Comparison of ENCODE assay signal across 14 mouse cellular contexts in genomic region chr17:44617741-44618140, GRCm38 (mm10).
DNase-seq lines count a peak whose midpoint lies in the region; ATAC-seq and TF ChIP-seq lines count a peak whose summit lies in the region.
"Had no signal": no experiment of that assay in that cellular context is flagged by ENCODE, and none has a peak within 500 bp of the region (broad histone marks: within the 10 kb centered on the region; RNA-seq: fewer than 3 reads in every experiment).

No protein-coding gene starts in this region.

- H3K36me3 ChIP-seq in lung, embryonic 16.5 days (ENCODE audit: control insufficient read depth, insufficient read depth, low read length) = no peaks in the 10 kb centered on the region
- H3K36me3 ChIP-seq in embryonic facial prominence, embryonic 13.5 days = 0 out of 2 replicates have a peak, but pooled peaks cover 7% of the 10 kb centered on the region
- no peaks in the 10 kb centered on the region for H3K36me3 ChIP-seq in neural tube, embryonic 15.5 days
- H3K36me3 ChIP-seq: midbrain, embryonic 10.5 days; neural tube, embryonic 12.5 days had no signal

- TF ChIP-seq CTCF in gastrocnemius, adult 2 months (IDR thresholded peaks at IDR 0.05) = no peak

- 19% methylated on average over 2 of the region's 2 CpGs for WGBS in lung, embryonic 16.5 days
- 26% methylated on average over 2 of the region's 2 CpGs for WGBS in embryonic facial prominence, embryonic 13.5 days
- whole genome bisulfite sequencing in neural tube, embryonic 15.5 days = 78% methylated on average over 2 of the region's 2 CpGs

- 0 out of 2 replicates have a peak overlapping the region, but pooled peaks have one; percentile 27 for H3K9ac ChIP-seq in lung, embryonic 16.5 days (ENCODE audit: low read length)
- no peak overlapping the region for H3K9ac ChIP-seq in embryonic facial prominence, embryonic 13.5 days
- no peak overlapping the region for H3K9ac ChIP-seq in neural tube, embryonic 15.5 days (replicated peaks)
- H3K9ac ChIP-seq: neural tube, embryonic 12.5 days had no signal

- H3K4me3 ChIP-seq in gastrocnemius, adult 2 months = peak overlapping the region; percentile 67
- no peak overlapping the region for H3K4me3 ChIP-seq in lung, embryonic 16.5 days (ENCODE audit: low read length)
- 0 out of 2 replicates have a peak overlapping the region, but pooled peaks have one; percentile 9 for H3K4me3 ChIP-seq in embryonic facial prominence, embryonic 13.5 days
- no peak overlapping the region for H3K4me3 ChIP-seq in neural tube, embryonic 15.5 days (replicated peaks)
- H3K4me3 ChIP-seq: erythroblast, embryonic 14.5 days; midbrain, embryonic 10.5 days; neural tube, embryonic 12.5 days had no signal

- H3K27me3 ChIP-seq in lung, embryonic 16.5 days (ENCODE audit: control insufficient read depth, insufficient read depth, low read depth, low read length) = no peaks in the 10 kb centered on the region
- peaks cover 4% of the 10 kb centered on the region; the same call in 1 of the 2 replicates for H3K27me3 ChIP-seq in embryonic facial prominence, embryonic 13.5 days
- H3K27me3 ChIP-seq in neural tube, embryonic 15.5 days (replicated peaks) = no peaks in the 10 kb centered on the region
- H3K27me3 ChIP-seq: neural tube, embryonic 12.5 days; Patski had no signal

- ATAC-seq in lung, embryonic 16.5 days (ENCODE audit: low read depth) = peak; percentile 42
- no peak for ATAC-seq in embryonic facial prominence, embryonic 13.5 days (ENCODE audit: insufficient number of reproducible peaks, insufficient read depth, low FRiP score, low TSS enrichment, low read depth)
- ATAC-seq in neural tube, embryonic 15.5 days (ENCODE audit: low FRiP score) = 0 out of 2 replicates have a peak, but pooled peaks have one; percentile 18
- ATAC-seq: Patski had no signal

- peak overlapping the region; percentile 80 for H3K27ac ChIP-seq in gastrocnemius, adult 2 months
- H3K27ac ChIP-seq in lung, embryonic 16.5 days (ENCODE audit: low read length) = peak overlapping the region; percentile 35
- peak overlapping the region; percentile 88 for H3K27ac ChIP-seq in embryonic facial prominence, embryonic 13.5 days
- H3K27ac ChIP-seq in neural tube, embryonic 15.5 days (replicated peaks) = 0 out of 2 replicates have a peak overlapping the region, but pooled peaks have one; percentile 1
- H3K27ac ChIP-seq: midbrain, embryonic 10.5 days; neural tube, embryonic 12.5 days had no signal

- peak overlapping the region; percentile 34; the same call in 1 of the 2 replicates for H3K4me2 ChIP-seq in lung, embryonic 16.5 days (ENCODE audit: low read depth, low read length)
- peak overlapping the region; percentile 51 for H3K4me2 ChIP-seq in embryonic facial prominence, embryonic 13.5 days
- no peak overlapping the region for H3K4me2 ChIP-seq in neural tube, embryonic 15.5 days
- H3K4me2 ChIP-seq: neural tube, embryonic 12.5 days had no signal

- no peak for DNase-seq in gastrocnemius, adult 2 months
- DNase-seq in gastrocnemius, postnatal 10 days = no peak
- DNase-seq in lung, postnatal 25 days (ENCODE audit: low spot score) = no peak
- DNase-seq in left cerebral cortex, adult 9 months (ENCODE audit: low spot score in 2 of 2) = no peak
- DNase-seq in heart, adult 8-10 months (ENCODE audit: low spot score) = no peak
- DNase-seq: B cell, adult 2 months; thymus, postnatal 25 days had no signal

- H3K4me1 ChIP-seq in lung, embryonic 16.5 days (replicated peaks; ENCODE audit: control insufficient read depth, insufficient read depth, low read length) = no peaks in the 10 kb centered on the region; the same call in 1 of the 2 replicates
- peaks cover 66% of the 10 kb centered on the region for H3K4me1 ChIP-seq in embryonic facial prominence, embryonic 13.5 days
- H3K4me1 ChIP-seq in neural tube, embryonic 15.5 days = peaks cover 16% of the 10 kb centered on the region
- H3K4me1 ChIP-seq: neural tube, embryonic 12.5 days had no signal

- no peaks in the 10 kb centered on the region for H3K9me3 ChIP-seq in lung, embryonic 16.5 days (ENCODE audit: control insufficient read depth, low read length)
- no peaks in the 10 kb centered on the region for H3K9me3 ChIP-seq in embryonic facial prominence, embryonic 13.5 days
- H3K9me3 ChIP-seq in neural tube, embryonic 15.5 days (replicated peaks) = no peaks in the 10 kb centered on the region
- H3K9me3 ChIP-seq: midbrain, embryonic 10.5 days; neural tube, embryonic 12.5 days had no signal

- intact Hi-C loops in gastrocnemius, adult 2 months (cut with DNase I) = loop anchor here (10.0 kb wide), 1 partner anchor 117 kb away; no protein-coding TSS in a partner anchor

Comparison
In these comparisons a context has a peak if more than half of its experiments do, and no peak if none do; other contexts are left out.
1. H3K27ac ChIP-seq: peak in every context shown above with its lines; median percentile 88 in embryonic facial prominence, embryonic 13.5 days; 80 in gastrocnemius, adult 2 months; 35 in lung, embryonic 16.5 days; 1 in neural tube, embryonic 15.5 days.
2. H3K4me3 ChIP-seq: peak in gastrocnemius, adult 2 months (single experiment) and embryonic facial prominence, embryonic 13.5 days (single experiment); none in lung, embryonic 16.5 days (single experiment) and neural tube, embryonic 15.5 days (single experiment).